Mouse (Mus musculus) testis, adult 2 months (tissue): ENCODE results near the gene Sipa1l1.

Experiments used
- CTCF ChIP-seq: fragments of 200-500 bp; IDR thresholded peaks from 2 replicates; pipeline ENCODE4 v1.5.1; 2012; ENCODE audit warnings: low read depth, mild to moderate bottlenecking, inconsistent platforms, low read length, moderate library complexity; ENCODE audit not compliant: control insufficient read depth, insufficient read depth, insufficient replicate concordance
- POLR2A ChIP-seq: fragments of 200-500 bp; IDR thresholded peaks from 2 replicates; pipeline ENCODE4 v1.6.1; 2012; ENCODE audit warnings: low read depth, mild to moderate bottlenecking, inconsistent platforms, low read length, moderate library complexity; ENCODE audit not compliant: control insufficient read depth

- TF ChIP-seq POLR2A (no peak), CTCF (no peak)
These were observed 142.5 kb downstream of the Sipa1l1 start for GRCm38 (mm10) chr12:82311593-82311992.
